Mouse (Mus musculus): ENCODE data around the gene Pdlim7. TPM values are rescaled to one million over a fixed set of nuclear protein-coding genes. Genes with fewer than 3 reads are reported as not detected.

The Pdlim7 gene
- polyA plus RNA-seq (2012; rRNA removed), result 72.4 and 77.3 TPM in 2 replicates

DNA sequence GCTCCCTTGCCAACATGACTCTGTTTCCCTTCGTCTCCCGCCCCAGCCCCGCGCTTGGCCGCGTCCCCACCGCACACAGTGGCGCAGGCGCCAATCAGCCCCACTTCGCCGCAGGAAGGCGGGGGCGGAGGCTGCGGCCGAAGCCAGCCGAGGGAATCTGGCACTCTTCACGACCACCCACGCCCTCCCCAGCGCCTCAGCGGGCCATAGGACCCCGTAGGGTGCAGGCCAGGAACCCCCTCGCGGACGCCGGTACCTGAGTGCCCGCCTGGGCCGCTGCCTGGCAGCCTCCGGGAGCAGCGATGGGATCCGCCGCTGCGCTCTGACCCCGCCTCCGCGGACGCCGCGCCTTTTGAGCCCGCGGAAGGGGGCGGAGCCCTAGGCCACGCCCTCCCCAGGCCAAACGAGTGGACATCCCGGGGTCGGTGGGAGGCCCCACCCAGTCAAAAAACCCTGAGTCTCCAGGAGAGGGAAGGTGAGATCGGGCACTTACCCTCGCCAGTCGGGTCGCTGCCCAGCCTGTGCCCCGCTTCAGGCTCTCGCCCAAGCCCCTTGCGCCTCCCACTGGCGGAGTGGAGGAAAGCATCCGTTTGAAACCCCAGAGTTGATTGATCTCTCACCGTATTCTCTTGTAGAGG lies at the start of gene Pdlim7:
Gene Pdlim7, minus strand, starts transcription at position 566 of the 638 bp plus-strand sequence.
- WGBS, result under 1% methylated on average over 55 of the region's 55 CpGs
- DNase-seq (ENCODE audit: low read depth, low spot score), result no peak

DNA sequence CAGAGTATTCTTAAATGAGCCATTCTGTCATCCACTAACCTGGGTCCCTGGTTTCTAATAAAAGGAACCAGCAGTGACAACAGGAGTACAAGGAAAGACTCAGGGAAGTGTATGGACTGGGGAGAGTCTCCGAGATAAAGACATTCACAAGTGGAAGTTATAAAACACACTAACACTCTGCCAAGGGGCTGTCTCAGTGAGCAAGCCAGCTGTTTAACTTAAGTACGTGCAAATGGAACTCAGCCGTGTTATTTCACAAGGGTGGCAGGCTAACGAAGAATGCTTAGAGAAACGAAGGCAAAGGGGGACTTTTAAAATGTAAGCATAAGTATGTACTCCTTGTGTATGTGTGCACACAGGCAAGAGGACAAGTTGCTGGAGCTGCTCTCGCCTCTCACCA lies 44.0 kb upstream of the Pdlim7 start:
- WGBS, result 57% methylated on average over 6 of the region's 6 CpGs
- DNase-seq (ENCODE audit: low read depth, low spot score), result no peak

DNA sequence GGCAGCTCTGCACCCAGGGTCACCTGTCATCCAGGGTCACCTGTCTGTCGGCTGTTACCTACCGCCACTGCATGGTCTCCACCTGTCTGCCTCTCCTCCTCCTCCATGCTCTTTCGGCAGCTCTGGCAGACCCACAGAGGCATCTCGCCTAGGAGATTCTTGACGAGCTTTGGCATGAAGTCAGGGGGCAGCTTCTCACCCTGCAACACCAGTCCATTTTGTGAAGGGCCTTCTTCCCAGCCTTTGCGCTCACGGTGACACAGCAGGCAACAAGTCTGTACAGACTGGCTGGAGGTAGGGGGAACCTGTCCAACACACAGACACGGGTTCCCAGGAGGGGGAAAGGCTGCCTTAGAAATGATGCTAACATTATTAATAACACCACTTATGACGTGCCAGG lies 42.4 kb upstream of the Pdlim7 start:
- WGBS, result 90% methylated on average over 9 of the region's 9 CpGs

DNA sequence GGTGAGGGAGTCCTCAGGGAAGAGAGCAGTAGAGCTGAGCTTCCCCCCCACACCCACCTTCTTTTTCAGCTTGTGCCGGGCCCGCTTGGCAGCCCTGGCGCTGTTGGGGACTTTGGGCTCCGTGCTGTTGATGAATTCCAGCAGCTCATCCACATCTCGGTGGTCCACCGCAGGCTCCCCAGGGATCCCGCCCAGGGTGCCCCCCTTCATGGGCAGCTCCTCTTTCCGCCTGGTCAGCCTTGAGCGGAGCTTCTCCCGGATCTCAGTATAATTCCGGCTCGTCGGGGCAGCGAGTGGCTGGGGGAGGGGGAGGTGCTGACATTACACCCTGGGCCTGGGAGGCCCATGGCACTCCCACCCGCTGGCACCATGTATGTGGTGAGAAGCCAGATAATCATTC lies 35.6 kb upstream of the Pdlim7 start:
- 92% methylated on average over 15 of the region's 15 CpGs for WGBS
- DNase-seq (ENCODE audit: low read depth, low spot score), result no peak

More for the DNA sequence above, 42.4 kb upstream of the Pdlim7 start:
- no peak for DNase-seq (ENCODE audit: low read depth, low spot score)

DNA sequence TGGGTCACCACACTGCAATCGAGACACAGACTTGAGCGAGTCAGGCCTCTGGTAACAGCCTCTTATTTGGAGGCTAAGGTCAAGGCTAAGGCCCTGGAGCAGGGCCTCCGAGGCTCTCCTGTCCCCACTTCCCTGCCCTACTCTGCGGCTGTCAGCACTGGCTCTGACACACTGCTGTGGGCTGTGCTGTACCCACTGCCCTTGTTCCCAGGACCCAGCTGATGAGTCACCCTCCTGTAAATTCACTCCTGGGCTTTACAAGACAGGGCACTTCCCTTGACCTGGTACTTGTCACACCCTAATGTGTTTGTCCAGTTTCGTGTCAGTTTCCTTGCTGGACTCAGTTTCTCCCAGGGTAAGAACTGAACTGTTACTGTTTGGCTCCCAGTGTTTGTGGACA lies 35.0 kb upstream of the Pdlim7 start:
- WGBS, result 62% methylated on average over 5 of the region's 5 CpGs
- DNase-seq (ENCODE audit: low read depth, low spot score), result no peak

DNA sequence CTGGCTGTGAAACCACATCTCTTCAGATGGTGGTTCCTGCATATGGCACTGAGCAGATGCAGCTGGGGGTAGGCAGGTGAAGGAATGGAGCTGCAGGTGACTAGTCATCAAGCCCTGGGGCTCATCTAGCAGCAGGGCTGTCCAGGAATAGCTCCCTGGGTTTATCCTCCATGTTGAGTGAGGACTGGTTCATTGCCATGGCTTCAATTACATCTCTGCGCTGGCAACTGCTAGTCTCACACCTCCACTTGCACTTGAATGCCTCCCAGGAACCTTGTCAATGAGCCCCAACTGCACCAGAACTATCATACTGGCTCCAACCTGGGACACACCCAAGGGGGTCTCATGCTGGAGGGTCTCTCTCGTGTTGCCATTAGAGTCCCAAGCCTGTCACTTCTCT lies 34.4 kb upstream of the Pdlim7 start:
- no peak for DNase-seq (ENCODE audit: low read depth, low spot score)
- WGBS, result 93% methylated on average over 2 of the region's 2 CpGs

DNA sequence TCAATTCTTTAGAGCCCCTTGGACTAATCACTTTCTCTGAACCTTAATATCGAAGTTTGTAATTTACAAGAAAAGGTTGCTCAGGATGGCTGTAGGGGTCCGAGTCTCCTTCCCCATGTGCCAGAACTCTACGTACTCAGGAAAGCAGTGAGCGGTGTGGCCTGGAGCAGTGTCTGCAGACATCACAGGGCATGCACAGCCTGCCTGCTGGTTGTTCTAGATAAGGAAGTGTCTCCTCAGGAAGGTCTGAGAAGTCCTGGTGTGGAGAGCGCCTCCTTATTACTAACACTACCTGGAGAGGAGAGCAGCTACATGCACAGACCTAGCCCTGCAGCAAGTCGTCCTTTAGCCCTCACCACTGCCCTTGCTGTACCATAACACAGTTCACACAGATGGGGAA lies 31.3 kb upstream of the Pdlim7 start:
- WGBS, result 92% methylated on average over 6 of the region's 6 CpGs
- DNase-seq (ENCODE audit: low read depth, low spot score), result no peak

DNA sequence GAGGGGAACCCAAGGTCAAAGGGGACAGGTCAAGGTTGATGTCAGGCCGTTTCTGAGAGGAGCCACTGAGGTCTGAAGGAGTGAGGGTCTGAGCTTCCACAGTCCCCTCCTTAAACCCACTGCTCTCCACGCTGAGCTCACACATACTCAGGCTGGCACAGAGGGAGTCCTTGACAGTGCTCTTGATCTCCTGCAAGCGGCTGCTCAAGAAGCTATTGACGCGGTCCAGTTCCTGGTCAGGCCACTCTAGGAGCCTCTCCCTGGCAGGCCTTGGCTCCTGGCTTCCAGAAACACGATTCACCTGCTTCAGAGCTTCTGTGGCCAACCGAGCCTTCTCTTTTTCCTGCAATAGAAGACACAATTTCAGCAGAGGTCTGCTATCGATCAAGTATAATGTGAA lies 30.0 kb upstream of the Pdlim7 start:
- no peak for DNase-seq (ENCODE audit: low read depth, low spot score)
- 90% methylated on average over 8 of the region's 8 CpGs for WGBS

DNA sequence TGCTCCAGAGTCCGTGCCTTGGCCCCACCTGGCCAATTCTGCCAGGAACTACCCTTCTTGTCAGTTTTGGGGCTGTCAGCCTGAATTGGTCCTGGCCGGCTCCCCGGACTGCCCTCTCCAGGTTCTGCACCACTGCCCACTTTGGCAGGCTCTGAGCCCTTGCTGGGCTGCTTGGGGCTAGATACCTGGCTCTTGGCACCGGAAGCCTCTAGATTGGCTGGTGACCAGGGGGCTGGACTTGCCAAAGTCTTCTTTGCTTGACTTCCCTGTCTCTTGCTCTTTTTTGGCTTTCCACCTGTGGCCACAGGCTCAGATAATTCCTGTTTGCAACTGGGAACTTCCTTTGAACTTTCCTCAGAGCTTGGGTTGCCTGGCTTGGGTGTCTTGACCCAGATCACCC lies 29.4 kb upstream of the Pdlim7 start:
- no peak for DNase-seq (ENCODE audit: low read depth, low spot score)
- 93% methylated on average over 4 of the region's 4 CpGs for WGBS

DNA sequence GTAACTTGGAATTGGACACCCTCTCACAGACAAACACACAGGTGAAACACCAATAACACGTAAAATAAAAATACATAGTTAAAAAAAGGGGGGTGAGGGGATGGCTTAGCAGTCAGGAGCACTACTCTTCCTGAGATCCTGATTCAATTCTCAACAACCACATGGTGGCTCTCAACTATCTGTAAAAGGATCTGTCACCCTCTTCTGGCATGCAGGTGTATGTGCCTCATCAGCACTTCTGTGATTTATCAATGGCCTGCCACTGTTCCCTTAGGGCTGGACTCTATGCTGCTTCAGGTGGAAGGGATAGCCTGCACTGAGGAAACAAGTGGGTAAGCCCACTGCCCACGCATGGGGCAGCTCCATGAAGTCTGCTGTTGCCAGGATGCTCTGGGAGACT lies 27.5 kb upstream of the Pdlim7 start:
- no peak for DNase-seq (ENCODE audit: low read depth, low spot score)
- WGBS, result 89% methylated on average over 2 of the region's 2 CpGs

DNA sequence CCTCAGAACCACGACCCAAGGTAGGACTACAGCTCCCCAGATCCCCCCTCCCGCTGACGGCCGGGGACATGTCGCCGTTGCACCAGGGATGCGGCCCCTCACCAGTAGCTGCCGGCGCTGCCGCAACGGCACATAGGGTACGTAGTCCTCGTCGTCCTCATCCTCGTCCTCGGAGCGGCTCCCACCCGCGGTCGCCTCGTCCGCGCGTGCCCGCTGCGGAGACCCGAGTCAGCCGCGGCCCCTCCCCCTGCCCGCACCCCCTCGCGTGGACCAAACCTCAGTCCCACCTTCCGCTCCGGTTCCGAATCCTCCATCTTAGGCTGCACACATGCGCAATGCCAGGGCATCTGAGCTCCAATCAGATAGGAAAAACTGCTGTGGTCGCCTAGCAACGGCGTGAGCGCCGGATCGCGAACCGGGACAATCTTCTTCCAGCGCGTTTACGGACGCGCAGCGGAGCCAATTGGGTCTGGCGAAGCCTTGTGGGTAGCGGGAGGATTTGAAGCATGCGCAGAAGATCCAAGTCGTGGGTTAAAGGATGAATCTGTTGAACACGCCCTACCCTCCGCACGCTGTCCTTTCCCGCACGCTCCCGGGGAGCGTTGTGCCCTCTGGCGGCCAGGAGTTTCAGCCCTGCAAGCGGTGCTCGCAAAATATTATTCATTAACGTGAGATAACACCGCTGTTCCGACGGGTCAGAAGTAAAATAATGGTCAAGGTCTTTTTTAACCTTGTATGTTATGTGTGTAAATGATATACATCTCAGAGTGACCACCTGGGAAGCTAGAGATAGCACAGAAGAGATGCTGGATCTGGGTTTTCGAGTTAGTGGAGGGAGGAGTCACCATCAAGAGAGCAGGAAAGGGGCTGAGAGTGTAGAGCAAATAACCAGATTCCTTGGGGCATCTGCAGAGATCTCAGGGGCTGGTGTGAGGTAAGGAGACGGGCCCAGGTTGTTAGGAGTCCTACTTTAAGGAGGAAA lies 23.0 kb upstream of the Pdlim7 start, which contains the start of gene Ddx41:
Gene Ddx41, minus strand, starts transcription at position 465 of the 982 bp plus-strand sequence.
- 1% methylated on average over 70 of the region's 70 CpGs for WGBS
- peak; percentile 89 for DNase-seq (ENCODE audit: low read depth, low spot score)

DNA sequence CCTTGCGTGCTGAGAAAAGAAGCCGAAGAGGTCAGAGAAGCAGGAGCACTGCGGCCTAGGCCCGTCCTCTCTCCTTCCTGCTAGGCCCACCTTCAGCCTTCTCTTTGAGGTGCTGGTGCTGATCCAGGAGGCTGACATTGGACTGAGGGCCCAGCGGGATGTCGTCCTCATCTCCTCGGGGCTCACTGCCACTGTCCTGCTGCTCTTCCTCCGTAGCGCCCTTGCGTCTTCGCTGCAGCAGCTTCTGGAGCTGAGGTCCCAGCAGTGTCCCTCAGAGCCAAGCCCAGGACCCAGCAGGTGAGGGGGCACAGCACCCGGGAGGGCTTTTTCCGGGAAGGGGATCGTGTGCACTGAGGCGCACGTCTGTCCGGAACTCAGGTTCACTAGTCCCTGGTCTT lies 22.3 kb upstream of the Pdlim7 start:
- no peak for DNase-seq (ENCODE audit: low read depth, low spot score)
- WGBS, result 17% methylated on average over 17 of the region's 17 CpGs

DNA sequence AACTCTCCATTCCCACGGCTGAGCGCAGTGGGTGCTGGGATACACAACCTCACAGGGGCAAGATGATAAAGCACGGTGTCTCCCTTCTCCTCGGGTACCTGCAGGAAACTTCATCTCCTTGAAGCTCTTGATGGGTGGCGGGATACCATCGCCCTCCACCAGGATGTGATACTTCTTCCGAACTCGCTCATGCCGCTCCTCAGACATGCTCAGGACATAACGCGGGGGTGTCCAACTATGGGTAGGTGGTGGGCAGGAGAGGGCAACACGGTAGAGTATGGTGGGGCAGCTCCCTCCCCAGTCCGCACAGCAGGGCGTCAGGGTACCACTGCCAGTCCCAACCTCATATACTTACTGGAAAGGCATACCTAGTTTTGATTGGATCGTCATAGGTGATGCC lies 21.7 kb upstream of the Pdlim7 start:
- no peak for DNase-seq (ENCODE audit: low read depth, low spot score)
- 89% methylated on average over 15 of the region's 15 CpGs for WGBS

DNA sequence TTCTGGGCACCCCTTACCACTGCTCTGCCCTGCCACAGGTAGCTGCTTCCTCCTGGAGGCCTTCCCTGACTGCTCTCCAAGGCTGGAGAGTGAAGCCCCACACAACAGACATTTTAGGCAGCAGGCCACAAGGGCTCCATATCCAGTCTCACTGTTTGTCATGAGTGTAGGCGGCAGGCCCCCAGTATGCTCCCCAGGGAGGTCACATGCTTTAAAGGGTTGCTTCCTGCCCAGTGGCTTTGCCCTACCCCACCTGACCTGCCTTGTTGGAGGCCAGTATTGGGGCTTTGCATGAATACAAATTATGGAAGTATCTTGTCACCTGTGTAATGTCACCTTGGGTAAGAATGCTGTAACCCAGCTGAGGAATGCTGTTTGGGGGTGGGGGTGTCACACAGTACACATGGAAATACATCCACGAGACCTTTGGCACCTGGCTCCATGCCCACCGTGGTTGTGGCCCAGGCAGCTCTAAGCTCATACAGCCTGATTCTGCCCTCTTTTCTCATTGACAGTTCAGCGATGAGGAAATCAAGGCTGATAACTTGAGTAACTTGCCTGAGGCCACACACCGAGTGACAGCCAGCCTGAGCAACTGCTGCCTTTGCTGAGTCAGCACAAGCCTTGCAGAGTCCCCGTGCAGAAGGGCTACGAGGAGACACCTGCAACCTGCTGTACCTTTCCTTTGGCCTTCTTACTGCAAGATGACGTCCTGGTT lies 15.9 kb upstream of the Pdlim7 start, which contains the start of gene Dok3:
Gene Dok3, minus strand, starts transcription at position 99 of the 718 bp plus-strand sequence.
- no peak for DNase-seq (ENCODE audit: low read depth, low spot score)
- WGBS, result 66% methylated on average over 8 of the region's 8 CpGs

DNA sequence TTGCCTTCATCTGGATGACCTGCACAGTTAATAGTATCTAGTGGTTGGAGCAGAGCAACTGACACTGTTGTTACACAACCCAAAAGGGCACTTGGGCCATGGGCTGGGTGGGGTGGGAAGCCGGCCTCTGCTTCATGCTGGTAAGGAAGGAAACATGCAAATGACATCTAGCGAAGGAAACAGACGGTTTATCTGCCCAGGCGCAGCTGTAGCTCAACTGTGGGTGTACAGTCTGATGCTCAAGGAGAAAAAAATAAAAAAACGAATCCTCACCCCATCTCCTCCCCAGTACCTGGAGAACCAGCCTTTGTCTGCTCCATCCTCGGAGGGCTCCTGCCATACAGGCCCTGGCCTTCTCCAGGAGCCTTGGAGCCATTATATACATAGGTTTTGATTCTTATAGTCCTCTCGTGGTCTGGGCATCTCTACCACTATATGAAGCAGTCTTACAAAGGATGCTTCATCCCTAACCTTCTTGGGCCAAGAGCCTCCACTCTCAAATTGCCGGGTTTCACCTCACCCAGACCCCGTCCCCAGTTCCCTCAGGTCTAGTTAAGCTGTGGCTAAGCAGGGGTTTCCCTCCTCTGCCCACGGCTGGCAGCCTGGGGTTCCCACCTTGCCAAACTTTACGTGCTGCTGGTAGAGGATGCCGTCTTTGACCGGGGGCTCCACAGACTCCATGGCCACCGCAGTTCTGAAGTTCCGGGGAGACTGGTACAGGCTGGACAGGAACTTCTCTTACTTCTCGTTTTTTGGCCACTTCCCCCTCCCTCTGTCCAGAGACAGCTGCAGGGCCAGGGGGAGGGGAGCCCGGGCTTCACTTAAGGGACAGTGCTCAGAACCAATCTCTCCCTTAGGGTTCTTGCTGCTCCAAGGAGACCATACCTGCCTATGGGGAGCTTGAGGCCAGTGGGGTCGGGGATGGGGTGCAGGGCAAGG lies 14.6 kb upstream of the Pdlim7 start:
- DNase-seq (ENCODE audit: low read depth, low spot score), result no peak
- 70% methylated on average over 18 of the region's 18 CpGs for WGBS

DNA sequence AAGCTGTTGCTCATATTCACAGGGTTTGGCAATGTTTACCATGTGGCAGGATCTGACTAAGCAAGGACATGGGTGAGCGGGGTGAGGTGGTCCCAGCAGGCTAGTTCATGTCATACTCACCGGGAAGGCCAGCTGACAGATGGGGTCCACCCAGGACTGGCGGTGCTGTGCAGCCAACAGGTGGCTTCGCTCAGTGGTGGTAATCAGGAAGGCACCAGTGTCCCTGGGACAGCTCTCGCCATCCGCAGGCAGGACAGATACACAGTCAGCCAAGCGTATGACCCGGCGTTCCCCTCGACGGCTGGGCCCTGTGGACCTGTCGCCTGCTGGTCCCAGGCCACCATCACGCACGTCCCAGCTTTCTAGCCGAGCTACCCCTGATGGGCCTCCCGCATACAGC lies 13.7 kb upstream of the Pdlim7 start:
- 87% methylated on average over 16 of the region's 16 CpGs for WGBS
- DNase-seq (ENCODE audit: low read depth, low spot score), result no peak

DNA sequence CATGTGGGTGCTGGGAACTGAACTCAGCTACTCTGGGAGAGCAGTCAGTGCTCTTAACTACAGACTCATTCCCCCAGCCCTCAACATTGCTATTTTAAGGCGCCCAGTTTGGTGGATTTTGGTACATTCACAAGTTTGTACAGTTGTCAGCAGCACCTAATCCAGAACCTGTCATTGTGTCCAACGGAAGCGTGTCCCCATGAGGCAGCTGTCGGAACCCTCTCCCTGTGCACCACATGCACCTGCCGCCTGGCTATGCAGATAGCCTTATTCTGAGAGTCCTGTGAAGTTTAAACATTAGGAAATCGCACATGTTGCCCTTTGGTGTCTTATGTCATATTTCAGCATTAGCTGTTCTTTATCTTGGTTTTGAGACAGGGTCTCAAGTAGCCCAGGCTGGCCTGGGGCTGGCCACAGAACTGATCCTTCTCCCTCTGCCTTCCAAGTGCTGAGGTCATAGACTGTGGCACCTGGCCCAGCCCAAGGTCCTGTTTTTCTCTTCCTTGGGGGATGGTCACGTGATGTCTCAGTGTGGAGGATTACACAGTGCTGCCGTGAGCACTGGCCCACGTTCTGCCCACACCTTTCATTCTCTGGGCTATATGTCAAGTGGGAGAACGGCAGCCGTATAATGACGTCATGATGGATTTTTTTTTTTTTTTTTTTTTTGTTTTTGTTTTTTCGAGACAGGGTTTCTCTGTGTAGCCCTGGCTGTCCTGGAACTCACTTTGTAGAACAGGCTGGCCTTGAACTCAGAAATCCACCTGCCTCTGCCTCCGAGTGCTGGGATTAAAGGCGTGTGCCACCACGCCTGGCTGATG lies 12.5 kb upstream of the Pdlim7 start:
- DNase-seq (ENCODE audit: low read depth, low spot score), result no peak
- 54% methylated on average over 16 of the region's 16 CpGs for WGBS

DNA sequence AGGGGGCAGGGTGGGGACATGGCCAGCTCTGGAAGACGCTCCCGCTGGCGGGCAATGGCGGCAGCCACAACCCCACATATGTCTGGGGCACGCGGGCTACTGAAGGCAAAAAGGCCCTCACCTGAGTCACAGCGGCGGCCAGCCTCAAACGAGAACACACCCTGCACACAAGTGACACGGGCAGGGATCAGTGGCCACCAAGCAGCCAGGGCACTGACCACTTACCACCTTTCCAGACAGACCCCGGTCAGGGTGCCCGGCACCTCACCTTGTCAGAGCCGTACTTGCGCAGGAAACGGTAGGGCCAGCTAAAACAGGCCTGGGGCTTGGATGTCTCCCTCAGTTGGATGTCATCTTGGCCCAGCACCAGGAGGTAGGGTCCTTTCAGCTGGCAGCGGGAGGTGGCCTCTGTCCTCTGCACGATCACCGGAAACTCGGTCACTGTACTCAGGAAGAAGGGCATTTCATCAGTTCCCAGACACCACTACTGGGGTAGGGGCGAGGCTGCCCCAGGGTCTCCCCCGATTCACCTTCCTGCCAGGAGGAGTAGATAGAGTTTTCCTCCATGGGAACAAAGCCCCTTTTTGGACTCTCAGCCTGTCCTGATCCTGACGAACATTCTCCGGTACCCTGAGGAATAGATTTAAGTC lies 10.6 kb upstream of the Pdlim7 start:
- WGBS, result 95% methylated on average over 23 of the region's 23 CpGs
- DNase-seq (ENCODE audit: low read depth, low spot score), result no peak
